Mouse (Mus musculus) midbrain, postnatal 0 days (tissue): ENCODE measurements around the gene Cutc. TPM values are rescaled to one million over a fixed set of nuclear protein-coding genes. Genes with fewer than 3 reads are reported as not detected.

Source experiments
- ATAC-seq: fragments of 200-750 bp; cut with Nextera tagmentation; 2 replicates; pipeline ENCODE4 v1.8.0; 2017; ENCODE audit warnings: moderate number of reproducible peaks, mild to moderate bottlenecking, moderate TSS enrichment, moderate library complexity; ENCODE audit not compliant: low FRiP score
- DNase-seq: peaks from one replicate; pipeline ENCODE4 v3.0.0-alpha.2; 2015; ENCODE audit warnings: low spot score
- H3K27ac ChIP-seq: fragments of 300-500 bp; sonication (generic); 2 replicates; pipeline ENCODE4 v1.5.1; 2014; ENCODE audit warnings: low read depth, mild to moderate bottlenecking, low read length, mixed read lengths
- H3K27me3 ChIP-seq: fragments of 300-500 bp; sonication (generic); 2 replicates; pipeline ENCODE4 v1.6.1; 2014; ENCODE audit warnings: low read length, control low read depth, mixed read lengths; ENCODE audit not compliant: insufficient read depth
- H3K36me3 ChIP-seq: fragments of 300-500 bp; sonication (generic); 2 replicates; pipeline ENCODE4 v1.6.1; 2014; ENCODE audit warnings: low read length, control low read depth, mixed read lengths; ENCODE audit not compliant: insufficient read depth
- H3K4me1 ChIP-seq: fragments of 300-500 bp; sonication (generic); 2 replicates; pipeline ENCODE4 v1.6.1; 2014; ENCODE audit warnings: mild to moderate bottlenecking, control low read depth, antibody characterized with exemption, low read length, mixed read lengths; ENCODE audit not compliant: insufficient read depth
- H3K4me2 ChIP-seq: fragments of 300-500 bp; sonication (generic); 2 replicates; pipeline ENCODE4 v1.6.1; 2014; ENCODE audit warnings: low read depth, mild to moderate bottlenecking, low read length, mixed read lengths; ENCODE audit not compliant: poor library complexity, severe bottlenecking
- H3K4me3 ChIP-seq: fragments of 300-500 bp; sonication (generic); 2 replicates; pipeline ENCODE4 v1.5.1; 2014; ENCODE audit warnings: low read depth, mild to moderate bottlenecking, low read length, moderate library complexity
- H3K9ac ChIP-seq: fragments of 300-500 bp; sonication (generic); replicated peaks from 2 replicates; pipeline ENCODE4 v1.6.1; 2014; ENCODE audit warnings: mild to moderate bottlenecking, low read length, moderate library complexity, mixed read lengths; ENCODE audit not compliant: poor library complexity, severe bottlenecking
- H3K9me3 ChIP-seq: fragments of 300-500 bp; sonication (generic); 2 replicates; pipeline ENCODE4 v1.6.1; 2016; ENCODE audit warnings: low read length, control low read depth
- CTCF ChIP-seq: IDR thresholded peaks from 2 replicates; pipeline ENCODE4 v1.5.1; 2016; ENCODE audit warnings: antibody characterized with exemption, mild to moderate bottlenecking
- WGBS: fragments of 180-500 bp; shearing (Covaris S2); extraction: QIAGEN DNeasy Blood & Tissue Kit; methylation state at CpG from one replicate; pipeline ENCODE4 v1.1.7; 2014; 5-methylcytosine and 5-hydroxymethylcytosine counted together
- polyA plus RNA-seq: library from polyadenylated mRNA; unstranded; fragments of >200 nt; fragmentation: Nextera tagmentation; extraction: Ambion mirVana; gene quantifications from 2 replicates; pipeline ENCODE4 v1.2.1, GENCODE M21; 2015
- total RNA-seq: library from RNA; depleted of rRNA; stranded (reverse); fragments of >200 nt; gene quantifications from 2 replicates; pipeline ENCODE4 v1.2.3, GENCODE M21; 2014; rRNA removed

The Cutc gene
- total and polyA plus RNA-seq, 2 experiments from 2014 or later: 5.2 to 8.0 TPM

GRCm38 (mm10) chr19:43809331-43809730 lies 56.5 kb downstream of the Cutc start:
- Histone ChIP-seq H3K9ac (no peak overlapping the region), H3K4me1 (no peaks in the 10 kb centered on the region), H3K9me3 (no peaks in the 10 kb centered on the region), H3K4me2 (no peak overlapping the region), H3K36me3 (no peaks in the 10 kb centered on the region), H3K27ac (no peak overlapping the region), H3K27me3 (no peaks in the 10 kb centered on the region), H3K4me3 (no peak overlapping the region)
- no peak for TF ChIP-seq CTCF
- 45% methylated on average over 4 of the region's 4 CpGs for WGBS
- DNase-seq (no peak), ATAC-seq (no peak)

GRCm38 (mm10) chr19:43811419-43811818 lies 58.6 kb downstream of the Cutc start:
- H3K4me2 ChIP-seq: no peak overlapping the region
- H3K27ac ChIP-seq: no peak overlapping the region
- 94% methylated on average over 4 of the region's 4 CpGs for WGBS

DNA sequence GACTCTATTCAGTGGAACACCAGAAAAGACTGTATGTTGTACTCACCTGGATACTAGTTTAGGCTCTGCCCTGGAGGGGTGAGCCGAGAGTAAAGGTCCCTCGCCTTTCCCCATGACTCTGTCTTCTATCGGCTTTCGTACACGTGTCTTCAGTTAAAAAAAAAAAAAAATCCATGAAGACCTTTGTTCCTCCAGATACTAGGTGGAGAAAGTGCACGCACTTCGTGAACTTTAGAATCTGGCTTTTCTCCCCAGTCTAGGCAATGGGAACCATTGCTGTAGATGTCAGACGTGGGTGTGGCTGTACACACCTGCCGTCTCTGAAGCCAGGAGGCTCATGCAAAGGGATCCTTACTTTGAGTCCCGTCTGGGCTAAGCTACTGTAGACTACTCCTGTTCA lies 60.5 kb downstream of the Cutc start:
- no peak overlapping the region for H3K9ac ChIP-seq
- H3K4me2 ChIP-seq: no peak overlapping the region
- H3K4me1 ChIP-seq: no peaks in the 10 kb centered on the region
- no peaks in the 10 kb centered on the region for H3K27me3 ChIP-seq
- H3K27ac ChIP-seq: no peak overlapping the region
- ATAC-seq: no peak
- no peak for TF ChIP-seq CTCF
- 91% methylated on average over 10 of the region's 10 CpGs for WGBS
- no peaks in the 10 kb centered on the region for H3K36me3 ChIP-seq
- H3K4me3 ChIP-seq: no peak overlapping the region
- no peak for DNase-seq
- no peaks in the 10 kb centered on the region for H3K9me3 ChIP-seq

More at GRCm38 (mm10) chr19:43811419-43811818, 58.6 kb downstream of the Cutc start:
- Histone ChIP-seq H3K4me1 (no peaks in the 10 kb centered on the region), H3K36me3 (no peaks in the 10 kb centered on the region), H3K9ac (no peak overlapping the region), H3K4me3 (no peak overlapping the region), H3K27me3 (no peaks in the 10 kb centered on the region), H3K9me3 (no peaks in the 10 kb centered on the region)
- DNase-seq: no peak
- no peak for TF ChIP-seq CTCF
- no peak for ATAC-seq

DNA sequence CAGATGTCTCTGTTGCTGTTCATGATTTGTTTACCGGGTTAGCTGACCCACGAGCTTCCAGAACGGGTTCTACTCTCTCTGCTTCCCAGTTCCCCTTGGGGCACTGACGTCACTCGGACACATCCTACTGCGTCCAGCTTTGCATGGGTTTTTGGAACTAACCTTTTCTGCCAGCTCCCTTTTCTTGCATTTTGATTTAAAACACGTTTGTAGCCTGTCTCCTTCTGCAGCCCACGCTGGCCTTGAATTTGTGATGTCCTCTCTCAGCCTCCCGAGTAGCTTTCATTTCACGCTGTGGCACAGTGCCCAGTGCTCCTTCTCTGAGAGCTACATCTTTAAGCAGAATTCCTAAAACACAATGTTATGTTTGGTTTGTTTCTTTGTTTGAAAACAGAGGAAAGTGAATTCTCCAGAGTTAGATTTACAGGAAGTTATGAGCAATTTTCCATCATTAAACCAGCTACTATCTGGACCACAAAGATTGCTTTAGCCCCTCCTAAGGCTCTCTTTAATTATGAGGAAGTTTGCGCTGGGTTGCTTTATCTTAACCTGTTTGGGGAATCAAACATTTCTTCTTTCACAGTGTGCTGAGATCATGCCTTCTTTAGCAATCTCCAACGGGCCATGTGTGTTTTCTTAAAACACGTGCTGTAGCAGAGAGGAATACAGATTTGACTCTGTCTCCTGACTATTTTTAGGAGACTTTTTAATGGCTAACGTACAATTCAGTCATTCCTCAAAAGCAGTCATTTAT lies 63.0 kb downstream of the Cutc start:
- no peak overlapping the region for H3K4me3 ChIP-seq
- no peaks in the 10 kb centered on the region for H3K27me3 ChIP-seq
- DNase-seq (no peak), ATAC-seq (no peak)
- H3K4me2 ChIP-seq: no peak overlapping the region; the same call in 1 of the 2 replicates
- no peaks in the 10 kb centered on the region for H3K4me1 ChIP-seq
- H3K36me3 ChIP-seq: no peaks in the 10 kb centered on the region
- 61% methylated on average over 14 of the region's 14 CpGs for WGBS
- H3K9ac ChIP-seq: no peak overlapping the region
- H3K9me3 ChIP-seq: no peaks in the 10 kb centered on the region
- no peak for TF ChIP-seq CTCF
- no peak overlapping the region for H3K27ac ChIP-seq

Other genes with a start within 250 kb of the Cutc start
- 89.8 and 103 TPM in 2 replicates for gene Got1, start 228.4 kb upstream of the Cutc start, total RNA-seq
- 121 and 129 TPM in 2 replicates for gene Got1, start 228.4 kb upstream of the Cutc start, polyA plus RNA-seq
- 0.05 TPM in 1 of 2 replicates, not detected in the other for gene Nkx2-3, start 140.7 kb upstream of the Cutc start, total RNA-seq
- gene Nkx2-3, start 140.7 kb upstream of the Cutc start, polyA plus RNA-seq: 0.12 TPM in 1 of 2 replicates, not detected in the other
- gene Slc25a28, start 78.1 kb upstream of the Cutc start, total RNA-seq: 43.8 and 48.3 TPM in 2 replicates
- 15.2 and 15.5 TPM in 2 replicates for gene Slc25a28, start 78.1 kb upstream of the Cutc start, polyA plus RNA-seq
- gene Entpd7, start 63.3 kb upstream of the Cutc start, total RNA-seq: 6.9 and 10.0 TPM in 2 replicates
- 7.1 and 8.2 TPM in 2 replicates for gene Entpd7, start 63.3 kb upstream of the Cutc start, polyA plus RNA-seq
- gene Cox15, start within 50 bp of the Cutc start, total RNA-seq: 22.3 and 32.7 TPM in 2 replicates
- 9.4 and 10.6 TPM in 2 replicates for gene Cox15, start within 50 bp of the Cutc start, polyA plus RNA-seq
- gene Abcc2, start 29.2 kb downstream of the Cutc start, total RNA-seq: 0.09 and 0.22 TPM in 2 replicates
- 0.07 and 0.11 TPM in 2 replicates for gene Abcc2, start 29.2 kb downstream of the Cutc start, polyA plus RNA-seq
- 11.7 and 15.7 TPM in 2 replicates for gene Dnmbp, start 187.2 kb downstream of the Cutc start, total RNA-seq
- gene Dnmbp, start 187.2 kb downstream of the Cutc start, polyA plus RNA-seq: 5.6 and 5.9 TPM in 2 replicates
- gene Cpn1, start 233.6 kb downstream of the Cutc start, total RNA-seq: 0.27 TPM in 1 of 2 replicates, not detected in the other
- gene Cpn1, start 233.6 kb downstream of the Cutc start, polyA plus RNA-seq: 0.38 and 0.48 TPM in 2 replicates